Mouse (Mus musculus) left cerebral cortex, postnatal 36 days (tissue): ENCODE data around the gene Irx3. TPM values are rescaled to one million over a fixed set of nuclear protein-coding genes. Genes with fewer than 3 reads are reported as not detected.

ENCODE experiments used
- DNase-seq, 2 experiments: peaks; one replicate each; pipeline ENCODE4 v3.0.0; 2021 to 2022; ENCODE audit warnings: low spot score in 2 of 2, mixed read lengths in 1 of 2
- intact Hi-C: fragments of 180-260 bp; cut with DNase I; formaldehyde crosslinking; loops from one replicate; pipeline ENCODE4 v1.15.1; 2025
- total RNA-seq, 2 experiments: library from RNA; stranded (reverse); gene quantifications; 2 replicates each; pipeline ENCODE4 v1.2.3; 2021

The Irx3 gene
- total RNA-seq, 2 experiments from 2014 or later: 0.20 to 0.27 TPM

GRCm38 (mm10) chr8:91750794-91751125 lies 51.1 kb downstream of the Irx3 start:
- DNase-seq: no peak
- intact Hi-C loops: no loop called here

DNA sequence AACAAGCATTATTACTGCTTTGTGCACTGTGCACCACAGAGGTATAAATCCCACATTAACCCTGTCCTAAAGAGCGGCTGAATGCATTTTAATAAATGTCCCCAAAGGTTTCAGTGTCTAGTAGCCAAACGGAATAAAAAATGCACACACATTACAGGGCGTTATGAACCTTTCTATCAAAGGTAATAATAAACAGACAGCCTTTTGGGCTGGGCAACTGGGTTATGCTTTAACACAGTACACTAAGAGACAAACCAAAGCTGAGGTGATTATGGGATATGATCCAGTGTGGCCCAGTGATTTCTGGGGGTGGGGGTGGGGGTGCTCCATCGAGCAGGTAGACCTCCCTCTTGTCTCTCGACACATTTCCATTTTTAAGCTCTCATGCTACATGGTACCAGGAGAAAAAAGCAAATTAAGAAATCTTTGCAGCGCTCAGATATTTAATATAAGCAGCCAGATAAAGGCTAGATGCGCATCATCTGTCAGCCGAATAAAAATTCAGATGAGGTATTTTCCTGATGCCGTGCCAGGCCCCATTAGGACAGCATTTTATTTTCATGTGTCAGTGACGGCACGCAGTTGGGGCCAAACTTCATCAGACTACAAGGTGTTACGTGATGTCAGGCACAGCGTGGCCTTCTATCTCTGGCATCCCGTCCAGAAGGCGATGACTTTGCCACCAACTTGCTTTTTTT lies 51.6 kb downstream of the Irx3 start:
- no peak for DNase-seq
- intact Hi-C loops: no loop called here

- DNase-seq: no peak
- intact Hi-C loops: no loop called here
Measured at GRCm38 (mm10) chr8:91749412-91749811, 52.5 kb downstream of the Irx3 start.
